Mouse (Mus musculus): ENCODE results near the gene Tenm4. TPM values are rescaled to one million over a fixed set of nuclear protein-coding genes. Genes with fewer than 3 reads are reported as not detected.

Tenm4 gene
- polyA plus RNA-seq, 1 experiment: 9.8 TPM

GRCm38 (mm10) chr7:96502321-96502973, 331.4 kb downstream of the Tenm4 start:
- H3K4me1 ChIP-seq (ENCODE audit: control insufficient read depth, insufficient read depth, insufficient read length, low read length): peaks cover 10% of the 10 kb centered on the region; the same call in 1 of the 2 replicates
- H3K4me3 ChIP-seq (ENCODE audit: insufficient read depth, low read depth, low read length): no peak overlapping the region
- H3K27ac ChIP-seq (replicated peaks; ENCODE audit: low read depth, low read length): no peak overlapping the region

GRCm38 (mm10) chr7:96505538-96505937, 334.5 kb downstream of the Tenm4 start:
- H3K4me1 ChIP-seq (ENCODE audit: control insufficient read depth, insufficient read depth, insufficient read length, low read length): peaks cover 10% of the 10 kb centered on the region; the same call in 1 of the 2 replicates
- no peak overlapping the region for H3K27ac ChIP-seq (replicated peaks; ENCODE audit: low read depth, low read length)
- H3K4me3 ChIP-seq (ENCODE audit: insufficient read depth, low read depth, low read length): no peak overlapping the region

- no peak overlapping the region for H3K4me3 ChIP-seq (ENCODE audit: insufficient read depth, low read depth, low read length)
- peaks cover 10% of the 10 kb centered on the region; the same call in 1 of the 2 replicates for H3K4me1 ChIP-seq (ENCODE audit: control insufficient read depth, insufficient read depth, insufficient read length, low read length)
- H3K27ac ChIP-seq (replicated peaks; ENCODE audit: low read depth, low read length): no peak overlapping the region
These were observed 336.0 kb downstream of the Tenm4 start for GRCm38 (mm10) chr7:96507046-96507445.

- H3K27ac ChIP-seq (replicated peaks; ENCODE audit: low read depth, low read length): no peak overlapping the region
- H3K4me1 ChIP-seq (ENCODE audit: control insufficient read depth, insufficient read depth, insufficient read length, low read length): no peaks in the 10 kb centered on the region
- no peak overlapping the region for H3K4me3 ChIP-seq (ENCODE audit: insufficient read depth, low read depth, low read length)
These were observed 339.4 kb downstream of the Tenm4 start for GRCm38 (mm10) chr7:96510396-96510795.

GRCm38 (mm10) chr7:96511018-96511609, 340.1 kb downstream of the Tenm4 start:
- no peaks in the 10 kb centered on the region for H3K4me1 ChIP-seq (ENCODE audit: control insufficient read depth, insufficient read depth, insufficient read length, low read length)
- H3K27ac ChIP-seq (replicated peaks; ENCODE audit: low read depth, low read length): no peak overlapping the region
- no peak overlapping the region for H3K4me3 ChIP-seq (ENCODE audit: insufficient read depth, low read depth, low read length)

- Histone ChIP-seq H3K4me1 (ENCODE audit: control insufficient read depth, insufficient read depth, insufficient read length, low read length) (no peaks in the 10 kb centered on the region), H3K4me3 (ENCODE audit: insufficient read depth, low read depth, low read length) (no peak overlapping the region), H3K27ac (replicated peaks; ENCODE audit: low read depth, low read length) (no peak overlapping the region)
These were observed 341.0 kb downstream of the Tenm4 start for GRCm38 (mm10) chr7:96511953-96512511.

- no peaks in the 10 kb centered on the region for H3K4me1 ChIP-seq (ENCODE audit: control insufficient read depth, insufficient read depth, insufficient read length, low read length)
- H3K27ac ChIP-seq (replicated peaks; ENCODE audit: low read depth, low read length): no peak overlapping the region
- no peak overlapping the region for H3K4me3 ChIP-seq (ENCODE audit: insufficient read depth, low read depth, low read length)
These were observed 348.2 kb downstream of the Tenm4 start for GRCm38 (mm10) chr7:96519216-96519615.

- Histone ChIP-seq H3K4me3 (ENCODE audit: insufficient read depth, low read depth, low read length) (no peak overlapping the region), H3K4me1 (ENCODE audit: control insufficient read depth, insufficient read depth, insufficient read length, low read length) (no peaks in the 10 kb centered on the region), H3K27ac (replicated peaks; ENCODE audit: low read depth, low read length) (no peak overlapping the region)
These were observed 350.9 kb downstream of the Tenm4 start for GRCm38 (mm10) chr7:96521956-96522355.

GRCm38 (mm10) chr7:96523673-96524072, 352.6 kb downstream of the Tenm4 start:
- no peaks in the 10 kb centered on the region for H3K4me1 ChIP-seq (ENCODE audit: control insufficient read depth, insufficient read depth, insufficient read length, low read length)
- no peak overlapping the region for H3K4me3 ChIP-seq (ENCODE audit: insufficient read depth, low read depth, low read length)
- no peak overlapping the region for H3K27ac ChIP-seq (replicated peaks; ENCODE audit: low read depth, low read length)

- H3K4me3 ChIP-seq (ENCODE audit: insufficient read depth, low read depth, low read length): no peak overlapping the region
- no peak overlapping the region for H3K27ac ChIP-seq (replicated peaks; ENCODE audit: low read depth, low read length)
- H3K4me1 ChIP-seq (ENCODE audit: control insufficient read depth, insufficient read depth, insufficient read length, low read length): no peaks in the 10 kb centered on the region
These were observed 353.6 kb downstream of the Tenm4 start for GRCm38 (mm10) chr7:96524486-96525205.

- H3K27ac ChIP-seq (replicated peaks; ENCODE audit: low read depth, low read length): no peak overlapping the region
- no peak overlapping the region for H3K4me3 ChIP-seq (ENCODE audit: insufficient read depth, low read depth, low read length)
- H3K4me1 ChIP-seq (ENCODE audit: control insufficient read depth, insufficient read depth, insufficient read length, low read length): no peaks in the 10 kb centered on the region
These were observed 354.3 kb downstream of the Tenm4 start for GRCm38 (mm10) chr7:96525344-96525743.

- H3K4me1 ChIP-seq (ENCODE audit: control insufficient read depth, insufficient read depth, insufficient read length, low read length): no peaks in the 10 kb centered on the region
- no peak overlapping the region for H3K4me3 ChIP-seq (ENCODE audit: insufficient read depth, low read depth, low read length)
- H3K27ac ChIP-seq (replicated peaks; ENCODE audit: low read depth, low read length): no peak overlapping the region
These were observed 359.8 kb downstream of the Tenm4 start for GRCm38 (mm10) chr7:96530571-96531426.

GRCm38 (mm10) chr7:96531954-96532737, 361.1 kb downstream of the Tenm4 start:
- H3K4me3 ChIP-seq (ENCODE audit: insufficient read depth, low read depth, low read length): no peak overlapping the region
- no peaks in the 10 kb centered on the region for H3K4me1 ChIP-seq (ENCODE audit: control insufficient read depth, insufficient read depth, insufficient read length, low read length)
- no peak overlapping the region for H3K27ac ChIP-seq (replicated peaks; ENCODE audit: low read depth, low read length)

GRCm38 (mm10) chr7:96532804-96533400, 361.9 kb downstream of the Tenm4 start:
- no peaks in the 10 kb centered on the region for H3K4me1 ChIP-seq (ENCODE audit: control insufficient read depth, insufficient read depth, insufficient read length, low read length)
- no peak overlapping the region for H3K4me3 ChIP-seq (ENCODE audit: insufficient read depth, low read depth, low read length)
- H3K27ac ChIP-seq (replicated peaks; ENCODE audit: low read depth, low read length): no peak overlapping the region

All from brown adipose tissue, adult 24 weeks (tissue).